Mouse (Mus musculus): ENCODE data around the gene Pak6.

Pak6 gene

DNA sequence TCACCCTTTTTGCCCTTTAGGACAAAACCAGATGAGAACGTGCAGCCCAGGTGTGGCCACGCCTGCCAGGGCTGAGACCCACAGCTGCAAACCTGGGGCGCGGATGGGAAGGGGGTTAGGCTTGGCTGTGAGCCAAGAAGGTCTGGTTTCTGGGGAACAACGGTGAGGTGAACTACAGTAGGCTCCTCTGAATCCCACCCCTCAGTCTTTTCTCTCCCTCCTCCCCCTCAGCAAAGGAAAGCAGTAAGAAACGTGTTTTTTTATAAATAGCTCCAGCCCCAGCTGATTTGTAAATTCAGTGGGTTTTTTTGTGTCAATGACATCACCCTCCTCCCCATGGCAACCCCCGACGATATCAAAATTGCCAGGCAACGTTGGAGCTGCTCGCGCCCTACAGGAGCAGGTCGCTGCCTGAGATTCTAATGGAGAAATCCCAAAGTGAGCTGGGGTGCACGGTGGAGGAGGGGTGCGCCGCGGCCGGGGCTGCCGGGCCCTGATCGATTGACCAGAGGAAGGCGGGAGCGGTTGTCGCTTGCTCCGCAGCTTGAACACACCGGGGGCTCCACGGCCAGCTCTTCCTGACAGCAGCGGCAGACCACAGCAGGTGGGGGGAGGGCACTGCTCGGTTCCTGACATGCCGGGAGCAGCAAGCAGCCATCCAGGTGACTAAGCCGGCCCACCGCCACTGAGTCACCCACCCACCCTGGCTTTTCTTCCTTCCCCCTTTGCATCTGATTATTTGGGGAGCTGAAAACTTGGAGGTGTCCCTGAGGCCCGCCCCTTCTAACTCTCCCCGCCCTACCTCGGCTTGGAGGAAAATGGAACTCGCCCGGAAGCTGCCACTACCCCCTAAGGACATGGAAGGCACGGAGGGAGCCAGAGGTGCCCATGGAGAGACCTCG, at the start of gene Pak6:
Gene Pak6 (plus strand): TSS at position 402 of the 902 bp plus-strand sequence.
- no peak for TF ChIP-seq GATA4 (IDR thresholded peaks at IDR 0.05; ENCODE audit: insufficient replicate concordance, low read length)

DNA sequence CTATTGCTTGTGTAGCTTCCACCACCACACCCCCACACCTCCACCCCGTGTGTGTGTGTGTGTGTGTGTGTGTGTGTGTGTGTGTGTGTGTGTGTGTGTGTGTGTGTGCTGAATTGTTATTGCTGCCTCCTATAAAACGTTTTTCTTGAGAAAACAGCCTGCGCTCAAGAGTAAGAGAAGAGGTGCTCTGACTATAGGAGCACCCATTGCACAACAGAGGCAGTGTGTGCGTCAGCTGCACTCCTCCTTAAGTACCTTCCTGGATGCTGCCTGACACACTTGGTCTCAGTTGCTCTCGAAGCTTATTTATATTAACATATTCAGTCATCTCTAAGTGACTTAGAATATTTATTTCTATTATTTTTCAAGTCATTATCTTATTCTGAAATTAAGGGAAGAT, 45.1 kb upstream of the Pak6 start:
- no peak for TF ChIP-seq GATA4 (IDR thresholded peaks at IDR 0.05; ENCODE audit: insufficient replicate concordance, low read length)

DNA sequence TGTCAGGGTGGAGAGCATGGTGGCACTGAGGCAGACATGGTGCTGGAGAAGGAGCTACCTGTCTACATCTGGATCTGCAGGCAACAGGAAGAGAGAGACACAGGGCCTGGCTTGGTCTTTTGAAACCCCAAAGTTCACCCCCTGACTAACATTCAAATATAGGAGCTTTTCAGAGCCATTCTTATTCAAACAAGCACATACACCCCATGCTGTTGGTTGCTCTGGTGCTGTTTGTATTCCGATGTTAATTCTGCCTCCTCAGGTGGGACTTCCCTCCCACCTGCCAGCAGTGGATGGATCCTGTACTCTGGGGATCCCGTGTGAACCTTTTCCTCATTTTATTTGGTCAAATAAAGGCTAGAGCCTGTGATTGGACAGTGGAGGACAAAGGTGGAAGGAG, 43.0 kb upstream of the Pak6 start:
- TF ChIP-seq GATA4 (IDR thresholded peaks at IDR 0.05; ENCODE audit: insufficient replicate concordance, low read length), result no peak

DNA sequence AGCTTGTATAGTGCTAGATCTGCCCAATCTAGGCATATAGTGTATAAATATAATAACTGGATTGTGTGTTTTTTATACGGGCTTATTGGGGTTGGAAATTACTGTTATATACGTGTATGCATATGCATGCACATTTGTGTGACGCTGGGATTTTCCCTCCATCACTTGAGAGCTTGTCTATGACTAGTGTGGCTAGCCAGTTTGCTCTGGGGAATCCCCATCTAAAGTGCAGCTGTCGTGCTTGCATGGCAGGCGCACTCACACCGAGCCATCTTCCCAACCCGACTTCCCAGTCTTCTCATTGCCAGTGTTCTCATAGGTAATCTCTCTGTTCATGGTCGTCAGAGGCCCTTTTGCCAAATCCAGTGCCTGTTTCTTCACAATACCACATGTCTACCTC, 42.5 kb upstream of the Pak6 start:
- no peak for TF ChIP-seq GATA4 (IDR thresholded peaks at IDR 0.05; ENCODE audit: insufficient replicate concordance, low read length)

DNA sequence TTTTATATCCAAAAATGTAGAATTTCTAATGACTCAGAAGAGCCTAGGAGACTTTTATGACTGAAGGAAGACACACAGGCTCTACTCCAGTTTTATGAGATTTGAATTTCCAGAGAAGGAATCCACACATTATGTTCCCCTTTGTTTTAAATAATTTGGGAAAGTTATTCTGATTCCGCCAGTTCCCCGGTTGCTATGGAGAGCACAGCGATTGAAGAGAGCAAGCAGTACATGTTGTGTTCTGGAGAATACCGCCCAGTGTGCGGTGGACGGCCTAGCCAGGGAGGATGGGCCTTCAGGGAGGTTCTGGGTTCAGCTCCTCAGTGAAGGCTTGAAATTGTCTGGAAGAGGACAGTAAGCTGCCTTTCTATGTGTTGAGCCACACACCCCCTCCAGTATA, 33.8 kb upstream of the Pak6 start:
- TF ChIP-seq GATA4 (IDR thresholded peaks at IDR 0.05; ENCODE audit: insufficient replicate concordance, low read length), result no peak

DNA sequence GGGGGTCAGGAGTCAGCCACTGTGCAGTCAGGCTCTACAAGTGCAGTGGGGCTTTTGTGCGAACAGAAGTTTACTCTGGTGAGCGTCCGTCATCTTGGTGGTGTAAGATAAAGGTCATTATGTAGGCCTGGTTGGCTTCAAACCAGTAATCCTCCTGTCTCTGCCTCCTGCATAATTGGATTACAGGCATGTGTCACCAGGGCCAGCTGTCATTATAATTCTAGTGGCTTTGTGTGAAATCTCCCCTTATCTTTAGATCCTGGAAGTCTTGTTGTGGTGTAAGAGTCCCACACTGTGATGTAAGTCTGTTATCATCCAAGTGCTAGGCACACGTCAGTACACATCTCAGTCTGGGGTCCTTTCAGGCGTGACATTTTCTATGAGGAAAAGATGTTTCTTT, 29.7 kb upstream of the Pak6 start:
- no peak for TF ChIP-seq GATA4 (IDR thresholded peaks at IDR 0.05; ENCODE audit: insufficient replicate concordance, low read length)

DNA sequence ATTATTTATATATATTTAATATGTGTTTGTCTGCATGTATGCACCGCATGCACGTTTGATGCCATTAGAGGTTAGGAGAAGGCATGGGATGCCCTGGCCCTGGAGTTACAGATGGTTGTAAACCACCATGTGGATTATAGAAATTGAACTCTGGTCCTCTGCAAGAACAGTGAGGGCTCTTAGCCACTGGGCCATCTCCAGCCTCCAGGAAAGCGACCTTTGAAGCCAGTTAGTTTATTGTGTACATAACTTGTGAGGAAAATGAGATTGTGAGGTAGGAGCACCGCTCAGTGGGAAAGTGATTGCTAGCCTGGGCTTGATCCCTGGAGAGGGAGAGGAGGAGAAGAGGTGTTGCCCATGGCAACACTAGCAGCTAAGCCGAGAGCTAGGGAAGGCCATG, 25.8 kb upstream of the Pak6 start:
- no peak for TF ChIP-seq GATA4 (IDR thresholded peaks at IDR 0.05; ENCODE audit: insufficient replicate concordance, low read length)

DNA sequence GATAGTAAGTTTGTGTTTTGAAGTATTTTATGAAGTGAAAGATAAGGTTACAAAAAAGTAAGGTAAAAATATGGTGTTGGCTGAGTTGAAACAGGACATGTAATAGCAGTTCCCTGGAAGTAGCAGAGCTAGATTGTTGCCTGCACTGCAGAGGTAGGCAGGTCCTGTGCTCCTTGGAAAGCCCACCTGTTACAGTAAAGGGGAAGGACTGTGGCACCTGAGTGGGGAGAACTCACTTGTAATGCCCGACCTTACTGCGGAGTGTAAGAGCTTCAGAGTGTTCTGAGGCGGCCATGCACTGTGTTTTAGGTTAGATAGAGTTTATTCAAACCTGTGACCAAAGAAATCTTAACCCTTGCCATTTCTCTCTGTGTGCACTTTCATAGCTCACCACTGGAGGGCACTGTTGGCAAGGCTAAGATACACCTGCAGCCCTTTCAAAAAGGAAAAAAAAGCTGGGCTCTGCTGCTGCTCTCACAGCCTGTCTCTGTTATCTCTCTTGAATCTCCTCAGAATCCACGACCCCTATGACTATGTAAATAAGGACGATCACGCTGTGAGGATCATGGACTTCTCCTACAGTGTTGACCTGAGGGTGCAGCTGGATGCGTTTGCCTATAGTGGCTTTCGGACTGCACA, 25.1 kb upstream of the Pak6 start:
- no peak for TF ChIP-seq GATA4 (IDR thresholded peaks at IDR 0.05; ENCODE audit: insufficient replicate concordance, low read length)

DNA sequence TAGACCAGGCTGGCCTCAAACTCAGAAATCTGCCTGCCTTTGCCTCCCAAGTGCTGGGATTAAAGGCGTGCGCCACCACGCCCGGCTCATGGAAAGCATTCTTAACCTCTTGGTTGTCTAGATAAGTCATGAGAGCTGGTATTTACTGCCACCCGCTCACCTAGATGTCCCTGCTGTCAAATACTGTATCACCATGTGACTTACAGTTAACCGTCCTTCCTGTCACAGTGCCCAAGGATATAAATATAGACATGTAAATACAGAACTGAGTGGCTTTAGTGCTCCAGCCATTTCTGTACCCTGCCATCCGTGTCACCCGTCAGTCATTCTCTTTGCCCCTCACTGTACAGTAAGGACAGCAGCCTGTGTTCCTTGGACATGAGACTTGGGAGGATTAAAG, 24.4 kb upstream of the Pak6 start:
- no peak for TF ChIP-seq GATA4 (IDR thresholded peaks at IDR 0.05; ENCODE audit: insufficient replicate concordance, low read length)

DNA sequence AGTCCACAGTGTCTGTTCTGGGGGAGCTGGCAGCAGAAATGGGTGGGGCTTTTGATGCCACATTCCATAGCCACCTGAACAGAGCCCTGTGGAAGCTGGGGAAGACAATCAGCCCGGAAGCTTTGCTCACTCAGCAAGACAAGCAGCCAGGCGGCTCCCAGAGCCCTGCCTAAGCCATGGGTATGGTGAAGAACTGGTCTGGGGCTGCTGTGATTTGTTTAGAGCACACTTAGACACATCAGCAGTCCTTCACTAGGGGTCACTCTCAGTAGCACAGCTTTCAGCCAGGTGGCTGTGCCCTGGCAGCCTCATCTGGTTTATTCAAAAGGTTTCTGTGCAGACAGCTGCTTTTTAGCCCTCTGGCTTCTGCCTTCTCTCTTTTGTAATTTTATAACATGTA, 22.0 kb upstream of the Pak6 start:
- TF ChIP-seq GATA4 (IDR thresholded peaks at IDR 0.05; ENCODE audit: insufficient replicate concordance, low read length), result no peak

DNA sequence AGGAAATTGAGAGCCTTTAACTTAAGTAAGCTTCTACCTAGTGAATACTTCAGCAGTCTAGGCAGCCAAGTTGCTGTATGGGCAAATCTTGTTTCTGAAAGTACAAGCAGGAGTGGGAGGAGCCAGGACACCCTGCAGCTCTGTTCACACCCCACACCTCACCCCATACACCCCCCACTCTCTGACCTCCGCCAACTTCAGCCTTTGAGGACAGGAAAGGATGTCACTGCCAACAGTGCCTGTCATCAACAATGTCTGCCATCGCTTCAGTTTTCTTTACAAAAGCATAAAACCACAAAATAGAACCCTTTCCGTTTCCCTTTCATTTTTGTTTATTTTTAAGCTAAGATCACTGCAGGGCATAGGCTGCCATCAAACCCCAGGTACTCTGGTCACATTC, 20.7 kb upstream of the Pak6 start:
- no peak for TF ChIP-seq GATA4 (IDR thresholded peaks at IDR 0.05; ENCODE audit: insufficient replicate concordance, low read length)

DNA sequence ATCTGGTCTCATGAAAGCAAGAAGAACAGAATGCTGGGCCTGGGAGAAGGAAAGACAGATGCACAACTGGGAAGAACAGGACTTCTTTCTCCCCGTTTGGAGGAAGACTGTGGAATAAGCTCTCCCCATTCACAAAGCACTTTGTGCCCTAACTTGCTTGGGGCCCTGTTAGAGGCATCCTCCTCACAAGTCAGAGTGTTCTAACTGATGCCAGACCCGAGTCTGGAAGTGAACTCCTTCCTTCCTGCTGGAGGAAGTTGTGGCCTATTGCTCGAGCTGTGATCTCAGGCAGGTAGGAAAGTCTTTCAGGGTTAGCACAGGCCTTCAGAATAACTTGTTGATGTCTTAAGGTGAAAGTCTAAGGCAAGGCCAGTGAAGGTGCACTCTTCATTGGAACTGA, 20.2 kb upstream of the Pak6 start:
- no peak for TF ChIP-seq GATA4 (IDR thresholded peaks at IDR 0.05; ENCODE audit: insufficient replicate concordance, low read length)

DNA sequence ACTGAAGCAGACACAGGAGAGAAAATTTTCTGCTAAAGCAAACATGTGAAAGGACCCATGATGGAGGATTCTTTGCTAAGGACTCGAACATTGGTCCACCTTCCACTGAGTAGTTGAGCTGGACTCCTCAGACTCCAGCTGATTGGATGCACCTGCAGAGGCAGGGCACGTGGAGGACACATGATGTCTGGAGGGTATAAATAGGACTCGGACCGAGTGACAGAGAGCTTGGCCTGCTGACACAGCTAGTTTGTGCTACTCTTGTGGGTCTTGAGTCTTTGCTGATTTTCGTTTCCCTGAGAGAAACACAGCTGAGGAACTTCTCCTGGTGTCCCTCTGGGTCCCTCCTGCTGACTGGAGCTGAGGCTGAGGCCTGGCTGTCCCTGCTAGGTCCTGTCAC, 16.4 kb upstream of the Pak6 start:
- no peak for TF ChIP-seq GATA4 (IDR thresholded peaks at IDR 0.05; ENCODE audit: insufficient replicate concordance, low read length)

DNA sequence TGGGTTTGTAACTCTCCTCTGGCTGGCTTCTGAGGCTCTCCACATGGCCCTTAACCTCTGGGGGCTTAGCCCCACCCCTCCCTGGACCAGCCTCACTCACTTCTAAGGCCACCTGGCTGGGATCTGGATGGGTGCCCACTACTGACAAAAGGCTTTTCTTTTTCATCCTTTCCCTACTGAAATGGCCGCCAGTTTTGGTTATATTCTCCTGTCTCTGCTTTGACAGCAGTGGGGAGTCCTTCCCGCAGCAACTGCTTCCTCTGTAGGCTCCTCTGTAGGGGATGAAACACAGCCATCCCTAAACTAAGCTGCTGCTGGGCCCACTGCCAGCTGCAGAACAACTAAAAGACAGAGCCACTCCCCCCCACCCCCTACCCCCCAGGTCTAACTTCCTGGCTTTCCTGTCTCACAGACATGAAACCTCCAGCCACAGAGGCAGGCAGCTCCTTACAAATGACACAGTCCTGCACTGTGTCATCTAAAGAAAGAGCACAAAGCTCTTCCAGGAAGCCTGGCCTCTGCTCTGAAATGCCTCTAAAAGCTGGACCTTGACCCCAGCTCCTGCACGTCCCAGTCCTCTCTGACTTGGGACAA, 6.3 kb upstream of the Pak6 start:
- no peak for TF ChIP-seq GATA4 (IDR thresholded peaks at IDR 0.05; ENCODE audit: insufficient replicate concordance, low read length)

DNA sequence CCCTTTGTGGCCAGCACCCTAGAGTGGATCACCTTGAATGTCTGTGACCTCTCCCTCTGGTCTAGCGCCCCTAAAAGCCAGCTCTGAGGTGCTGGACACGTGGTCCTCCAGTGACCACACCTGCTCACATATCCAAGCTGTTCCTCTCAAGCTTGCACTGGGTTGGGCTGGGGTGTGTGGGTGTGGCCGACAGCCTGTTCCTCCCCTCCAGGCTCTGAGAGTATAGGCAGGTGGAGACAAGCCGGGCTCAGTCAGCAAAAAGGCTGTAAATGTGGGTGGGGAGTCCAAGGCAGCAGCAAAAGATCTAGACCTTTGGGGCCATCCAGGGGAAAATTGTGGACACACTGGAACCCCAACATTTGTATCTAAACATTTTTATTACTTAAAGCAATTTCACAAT, 4.6 kb upstream of the Pak6 start:
- no peak for TF ChIP-seq GATA4 (IDR thresholded peaks at IDR 0.05; ENCODE audit: insufficient replicate concordance, low read length)

DNA sequence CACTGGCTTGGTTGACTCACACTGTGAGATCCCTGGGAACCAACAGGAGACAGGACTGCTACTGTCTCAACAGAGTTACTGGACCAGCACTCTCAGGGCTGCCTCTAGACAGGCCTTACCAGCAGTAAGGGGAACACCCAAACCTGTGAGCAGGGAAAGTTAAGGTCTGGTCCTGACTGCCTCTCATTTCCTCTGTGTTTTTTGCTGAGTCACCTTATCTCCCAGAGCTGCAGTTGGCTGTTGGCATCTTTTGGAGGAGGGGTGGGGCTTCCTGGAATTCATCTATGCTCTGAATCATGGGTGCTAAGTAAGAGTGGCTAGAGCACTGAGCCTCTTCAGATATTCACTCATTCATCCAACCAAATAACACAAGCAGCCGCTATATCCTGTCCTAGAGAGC, 4.0 kb upstream of the Pak6 start:
- no peak for TF ChIP-seq GATA4 (IDR thresholded peaks at IDR 0.05; ENCODE audit: insufficient replicate concordance, low read length)
